Mouse (Mus musculus): ENCODE measurements around the gene Ddx39. TPM values are rescaled to one million over a fixed set of nuclear protein-coding genes. Genes with fewer than 3 reads are reported as not detected.
A peak's percentile ranks its signal among the peaks of the same experiment; 100 is the strongest.

The Ddx39 gene
- polyA plus RNA-seq, 1 experiment from 2014 or later: 80.9 TPM

GRCm38 (mm10) chr8:83707554-83707953 lies 7.4 kb upstream of the Ddx39 start:
- WGBS (ENCODE audit: insufficient replicate concordance): 63% methylated on average over 8 of the region's 8 CpGs
- Histone ChIP-seq H3K27ac (ENCODE audit: low read depth) (no peak overlapping the region), H3K9me3 (ENCODE audit: low read length) (no peaks in the 10 kb centered on the region), H3K27me3 (ENCODE audit: insufficient read depth, low read length) (no peaks in the 10 kb centered on the region), H3K4me3 (ENCODE audit: low read depth, low read length) (no peak overlapping the region), H3K4me1 (ENCODE audit: insufficient read depth) (no peaks in the 10 kb centered on the region), H3K4me2 (ENCODE audit: low read depth, low read length) (no peak overlapping the region), H3K9ac (replicated peaks) (no peak overlapping the region), H3K36me3 (replicated peaks; ENCODE audit: insufficient read depth, low read length) (no peaks in the 10 kb centered on the region)
- ATAC-seq (no peak), DNase-seq (no peak)
- no peak for TF ChIP-seq EP300 (IDR thresholded peaks at IDR 0.05; ENCODE audit: low read depth)

- H3K27me3 ChIP-seq (ENCODE audit: insufficient read depth, low read length): no peaks in the 10 kb centered on the region
- H3K36me3 ChIP-seq (replicated peaks; ENCODE audit: insufficient read depth, low read length): peaks cover 5% of the 10 kb centered on the region
- H3K4me2 ChIP-seq (ENCODE audit: low read depth, low read length): peak overlapping the region; percentile 91
- DNase-seq (no peak), ATAC-seq (no peak; the same call in 1 of the 2 replicates)
- 0 out of 2 replicates have a peak overlapping the region, but pooled peaks have one; percentile 34 for H3K9ac ChIP-seq (replicated peaks)
- H3K27ac ChIP-seq (ENCODE audit: low read depth): no peak overlapping the region
- TF ChIP-seq EP300 (IDR thresholded peaks at IDR 0.05; ENCODE audit: low read depth): no peak
- TF ChIP-seq CTCF (IDR thresholded peaks at IDR 0.05; ENCODE audit: low read depth): no peak
- 13% methylated on average over 8 of the region's 8 CpGs for WGBS (ENCODE audit: insufficient replicate concordance)
- no peaks in the 10 kb centered on the region for H3K9me3 ChIP-seq (ENCODE audit: low read length)
- H3K4me3 ChIP-seq (ENCODE audit: low read depth, low read length): peak overlapping the region; percentile 100
- peaks cover 17% of the 10 kb centered on the region for H3K4me1 ChIP-seq (ENCODE audit: insufficient read depth)
Measured at GRCm38 (mm10) chr8:83714676-83715030, 324 bp upstream of the Ddx39 start.

DNA sequence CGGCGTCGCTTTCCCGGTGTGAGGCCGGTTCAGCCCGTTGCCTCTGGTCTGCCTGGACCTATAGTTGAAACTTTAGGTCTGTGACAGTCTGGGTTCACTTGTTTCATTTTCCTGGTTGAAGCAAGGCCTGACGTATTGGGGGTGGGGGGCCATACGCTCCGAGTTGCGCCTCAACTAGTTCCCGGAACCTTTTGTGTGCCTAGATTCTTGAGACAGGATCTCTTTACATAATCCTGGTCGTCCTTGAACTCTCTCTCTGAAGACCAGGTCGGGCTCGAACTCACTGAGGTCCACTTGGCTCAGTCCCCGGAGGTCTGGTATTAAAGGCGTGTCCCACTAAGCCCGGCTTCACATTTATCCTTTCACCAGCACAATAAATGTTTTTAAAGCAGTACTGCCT lies 794 bp downstream of the Ddx39 start:
- H3K4me3 ChIP-seq (ENCODE audit: low read depth, low read length): peak overlapping the region; percentile 100
- no peak for ATAC-seq
- H3K27me3 ChIP-seq (ENCODE audit: insufficient read depth, low read length): no peaks in the 10 kb centered on the region
- peaks cover 16% of the 10 kb centered on the region for H3K36me3 ChIP-seq (replicated peaks; ENCODE audit: insufficient read depth, low read length)
- peaks cover 17% of the 10 kb centered on the region for H3K4me1 ChIP-seq (ENCODE audit: insufficient read depth)
- 1% methylated on average over 17 of the region's 17 CpGs for WGBS (ENCODE audit: insufficient replicate concordance)
- peak overlapping the region; percentile 98 for H3K27ac ChIP-seq (ENCODE audit: low read depth)
- peak overlapping the region; percentile 91 for H3K4me2 ChIP-seq (ENCODE audit: low read depth, low read length)
- TF ChIP-seq EP300 (IDR thresholded peaks at IDR 0.05; ENCODE audit: low read depth) (no peak), CTCF (IDR thresholded peaks at IDR 0.05; ENCODE audit: low read depth) (no peak)
- no peaks in the 10 kb centered on the region for H3K9me3 ChIP-seq (ENCODE audit: low read length)
- no peak for DNase-seq
- H3K9ac ChIP-seq (replicated peaks): peak overlapping the region; percentile 94

DNA sequence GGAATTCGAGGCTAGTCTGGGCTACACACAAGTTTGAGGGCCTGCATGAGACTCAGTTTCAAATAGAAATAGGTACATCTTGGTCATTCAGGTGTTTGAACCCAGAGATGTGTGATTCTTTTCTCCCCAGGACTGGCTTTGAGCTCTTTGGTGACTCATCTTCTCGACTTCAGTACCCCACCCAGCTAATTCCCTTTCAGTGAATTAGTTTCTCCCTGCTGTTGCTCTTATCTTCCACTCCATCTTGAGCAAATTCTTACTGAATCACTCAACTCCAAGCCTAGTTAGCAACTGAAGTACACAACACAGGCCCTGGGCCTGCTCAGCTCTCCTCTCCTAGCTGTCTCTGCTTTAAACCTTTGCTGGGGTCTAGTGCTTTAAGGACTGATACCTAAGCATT lies 1.6 kb downstream of the Ddx39 start:
- no peaks in the 10 kb centered on the region for H3K9me3 ChIP-seq (ENCODE audit: low read length)
- no peak for DNase-seq
- peaks cover 17% of the 10 kb centered on the region for H3K4me1 ChIP-seq (ENCODE audit: insufficient read depth)
- H3K4me3 ChIP-seq (ENCODE audit: low read depth, low read length): peak overlapping the region; percentile 100
- no peaks in the 10 kb centered on the region for H3K27me3 ChIP-seq (ENCODE audit: insufficient read depth, low read length)
- H3K36me3 ChIP-seq (replicated peaks; ENCODE audit: insufficient read depth, low read length): peaks cover 24% of the 10 kb centered on the region
- peak overlapping the region; percentile 94 for H3K9ac ChIP-seq (replicated peaks)
- peak overlapping the region; percentile 49 for H3K27ac ChIP-seq (ENCODE audit: low read depth)
- no peak for ATAC-seq
- TF ChIP-seq CTCF (IDR thresholded peaks at IDR 0.05; ENCODE audit: low read depth) (no peak), EP300 (IDR thresholded peaks at IDR 0.05; ENCODE audit: low read depth) (no peak)
- peak overlapping the region; percentile 91 for H3K4me2 ChIP-seq (ENCODE audit: low read depth, low read length)
- WGBS (ENCODE audit: insufficient replicate concordance): 32% methylated on average over 2 of the region's 2 CpGs

GRCm38 (mm10) chr8:83719048-83719447 lies 4.1 kb downstream of the Ddx39 start:
- no peak for DNase-seq
- no peaks in the 10 kb centered on the region for H3K27me3 ChIP-seq (ENCODE audit: insufficient read depth, low read length)
- H3K27ac ChIP-seq (ENCODE audit: low read depth): no peak overlapping the region
- no peak for ATAC-seq
- no peaks in the 10 kb centered on the region for H3K9me3 ChIP-seq (ENCODE audit: low read length)
- H3K4me3 ChIP-seq (ENCODE audit: low read depth, low read length): no peak overlapping the region
- peaks cover 17% of the 10 kb centered on the region for H3K4me1 ChIP-seq (ENCODE audit: insufficient read depth)
- no peak overlapping the region for H3K4me2 ChIP-seq (ENCODE audit: low read depth, low read length)
- TF ChIP-seq CTCF (IDR thresholded peaks at IDR 0.05; ENCODE audit: low read depth): no peak
- no peak for TF ChIP-seq EP300 (IDR thresholded peaks at IDR 0.05; ENCODE audit: low read depth)
- H3K9ac ChIP-seq (replicated peaks): no peak overlapping the region
- 83% methylated on average over 2 of the region's 2 CpGs for WGBS (ENCODE audit: insufficient replicate concordance)
- peaks cover 49% of the 10 kb centered on the region for H3K36me3 ChIP-seq (replicated peaks; ENCODE audit: insufficient read depth, low read length)

GRCm38 (mm10) chr8:83719693-83720092 lies 4.7 kb downstream of the Ddx39 start:
- ATAC-seq: no peak
- H3K4me2 ChIP-seq (ENCODE audit: low read depth, low read length): no peak overlapping the region
- TF ChIP-seq EP300 (IDR thresholded peaks at IDR 0.05; ENCODE audit: low read depth) (no peak), CTCF (IDR thresholded peaks at IDR 0.05; ENCODE audit: low read depth) (no peak)
- no peak for DNase-seq
- no peaks in the 10 kb centered on the region for H3K9me3 ChIP-seq (ENCODE audit: low read length)
- no peak overlapping the region for H3K9ac ChIP-seq (replicated peaks)
- no peak overlapping the region for H3K27ac ChIP-seq (ENCODE audit: low read depth)
- WGBS (ENCODE audit: insufficient replicate concordance): 81% methylated on average over 2 of the region's 2 CpGs
- no peak overlapping the region for H3K4me3 ChIP-seq (ENCODE audit: low read depth, low read length)
- peaks cover 17% of the 10 kb centered on the region for H3K4me1 ChIP-seq (ENCODE audit: insufficient read depth)
- H3K36me3 ChIP-seq (replicated peaks; ENCODE audit: insufficient read depth, low read length): peaks cover 55% of the 10 kb centered on the region
- H3K27me3 ChIP-seq (ENCODE audit: insufficient read depth, low read length): no peaks in the 10 kb centered on the region
